Mouse (Mus musculus): ENCODE measurements around the gene Sord.

GRCm38 (mm10) chr2:122236321-122236720 lies 1.8 kb downstream of the Sord start:
- TF ChIP-seq CTCF (IDR thresholded peaks at IDR 0.05; ENCODE audit: control insufficient read depth, insufficient read depth, insufficient read length) (no peak), MAX (IDR thresholded peaks at IDR 0.05) (no peak), USF1 (IDR thresholded peaks at IDR 0.05; ENCODE audit: low read depth) (no peak)
